Mouse (Mus musculus): Measurements from ENCODE around the gene Ccs. TPM values are rescaled to one million over a fixed set of nuclear protein-coding genes. Genes with fewer than 3 reads are reported as not detected.

The Ccs gene
- polyA plus RNA-seq, 1 experiment = 44.7 TPM

DNA sequence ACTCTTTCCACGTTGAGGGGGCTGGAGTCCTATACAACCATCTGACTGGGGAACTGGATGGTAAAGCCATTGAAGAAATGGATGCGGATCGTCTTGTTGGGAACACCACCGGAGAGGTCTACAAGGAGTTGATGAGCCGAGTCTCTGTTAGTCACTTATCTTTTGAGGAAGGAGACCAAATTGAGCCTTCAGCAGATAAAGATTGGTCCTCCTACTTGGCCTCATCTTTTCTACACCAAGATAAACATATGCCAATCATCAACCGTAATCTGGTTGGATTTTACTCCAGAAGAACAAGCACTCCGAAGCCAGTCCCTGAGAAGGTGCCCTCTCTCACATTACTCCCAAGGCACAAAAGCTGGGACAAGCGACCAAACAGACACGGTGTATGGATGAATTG lies 1.7 kb upstream of the Ccs start:
- Histone ChIP-seq H3K4me1 (ENCODE audit: control insufficient read depth, insufficient read depth, low read length) (no peaks in the 10 kb centered on the region), H3K4me3 (replicated peaks; ENCODE audit: extremely low read depth, low read depth, low read length) (no peak overlapping the region)
- no peak for TF ChIP-seq CTCF (IDR thresholded peaks at IDR 0.05; ENCODE audit: insufficient read depth, low read length)
- TF ChIP-seq POLR2A (IDR thresholded peaks at IDR 0.05; ENCODE audit: borderline replicate concordance, extremely low read depth, low read depth, low read length) = no peak
- 77% methylated on average over 9 of the region's 9 CpGs for WGBS
- no peak for DNase-seq

- TF ChIP-seq CTCF (IDR thresholded peaks at IDR 0.05; ENCODE audit: insufficient read depth, low read length) = no peak
- no peak for TF ChIP-seq POLR2A (IDR thresholded peaks at IDR 0.05; ENCODE audit: borderline replicate concordance, extremely low read depth, low read depth, low read length)
- WGBS = 17% methylated on average over 10 of the region's 10 CpGs
- DNase-seq = peak; percentile 12
- Histone ChIP-seq H3K4me1 (ENCODE audit: control insufficient read depth, insufficient read depth, low read length) (no peaks in the 10 kb centered on the region), H3K4me3 (replicated peaks; ENCODE audit: extremely low read depth, low read depth, low read length) (peak overlapping the region; percentile 79)
These were observed 499 bp downstream of the Ccs start for GRCm38 (mm10) chr19:4838526-4839140.

GRCm38 (mm10) chr19:4837049-4837448 lies 2.1 kb downstream of the Ccs start:
- no peak for DNase-seq
- WGBS = 92% methylated on average over 6 of the region's 6 CpGs
- TF ChIP-seq CTCF (IDR thresholded peaks at IDR 0.05; ENCODE audit: insufficient read depth, low read length) (no peak), POLR2A (IDR thresholded peaks at IDR 0.05; ENCODE audit: borderline replicate concordance, extremely low read depth, low read depth, low read length) (no peak)
- H3K4me1 ChIP-seq (ENCODE audit: control insufficient read depth, insufficient read depth, low read length) = no peaks in the 10 kb centered on the region
- H3K4me3 ChIP-seq (replicated peaks; ENCODE audit: extremely low read depth, low read depth, low read length) = no peak overlapping the region

GRCm38 (mm10) chr19:4836096-4836495 lies 3.0 kb downstream of the Ccs start:
- H3K4me3 ChIP-seq (replicated peaks; ENCODE audit: extremely low read depth, low read depth, low read length) = no peak overlapping the region
- WGBS = 56% methylated on average over 2 of the region's 2 CpGs
- no peak for DNase-seq
- H3K4me1 ChIP-seq (ENCODE audit: control insufficient read depth, insufficient read depth, low read length) = no peaks in the 10 kb centered on the region
- TF ChIP-seq POLR2A (IDR thresholded peaks at IDR 0.05; ENCODE audit: borderline replicate concordance, extremely low read depth, low read depth, low read length) (no peak), CTCF (IDR thresholded peaks at IDR 0.05; ENCODE audit: insufficient read depth, low read length) (no peak)

- 84% methylated on average over 8 of the region's 8 CpGs for WGBS
- no peak for DNase-seq
- TF ChIP-seq POLR2A (IDR thresholded peaks at IDR 0.05; ENCODE audit: borderline replicate concordance, extremely low read depth, low read depth, low read length) (no peak), CTCF (IDR thresholded peaks at IDR 0.05; ENCODE audit: insufficient read depth, low read length) (no peak)
These were observed 5.2 kb downstream of the Ccs start for GRCm38 (mm10) chr19:4833977-4834376.

GRCm38 (mm10) chr19:4829156-4829555 lies 10.0 kb downstream of the Ccs start:
- H3K4me1 ChIP-seq (ENCODE audit: control insufficient read depth, insufficient read depth, low read length) = no peaks in the 10 kb centered on the region
- TF ChIP-seq POLR2A (IDR thresholded peaks at IDR 0.05; ENCODE audit: borderline replicate concordance, extremely low read depth, low read depth, low read length) (no peak), CTCF (IDR thresholded peaks at IDR 0.05; ENCODE audit: insufficient read depth, low read length) (no peak)
- no peak overlapping the region for H3K4me3 ChIP-seq (replicated peaks; ENCODE audit: extremely low read depth, low read depth, low read length)
- WGBS = 58% methylated on average over 7 of the region's 7 CpGs
- no peak for DNase-seq

More at GRCm38 (mm10) chr19:4833977-4834376, 5.2 kb downstream of the Ccs start:
- no peaks in the 10 kb centered on the region for H3K4me1 ChIP-seq (ENCODE audit: control insufficient read depth, insufficient read depth, low read length)
- H3K4me3 ChIP-seq (replicated peaks; ENCODE audit: extremely low read depth, low read depth, low read length) = no peak overlapping the region

DNA sequence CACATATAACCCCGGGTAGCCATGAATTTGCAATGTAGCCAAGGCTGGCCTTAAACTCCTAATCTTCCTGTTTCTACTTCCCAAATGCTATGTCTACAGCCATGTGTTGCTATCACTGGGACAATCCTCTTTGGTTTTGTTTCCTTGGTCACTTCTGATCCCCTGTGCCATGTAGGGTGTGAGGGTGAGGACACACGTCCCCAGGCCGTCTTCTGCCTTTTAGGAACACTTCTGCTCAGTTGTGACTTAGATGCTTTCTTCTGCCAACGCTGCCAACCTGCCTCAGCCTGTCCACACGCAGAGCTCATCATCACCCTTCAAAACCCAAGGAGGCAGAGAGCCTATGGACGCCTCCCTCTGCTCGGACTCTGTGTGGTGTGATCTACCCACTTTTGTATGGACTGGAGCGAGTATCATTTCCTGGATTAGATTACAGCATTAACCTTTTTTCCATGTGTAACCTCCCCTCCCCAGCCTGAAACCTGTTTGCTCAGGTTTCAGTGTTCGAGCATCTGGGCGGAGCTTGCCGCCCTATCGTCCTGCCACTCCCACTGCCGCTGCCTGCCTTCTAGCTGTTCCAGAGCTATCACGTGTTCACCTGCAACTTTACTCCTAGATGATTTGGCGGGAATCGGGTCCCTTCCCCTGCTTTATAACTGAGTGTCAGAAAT lies 10.6 kb downstream of the Ccs start:
- H3K4me1 ChIP-seq (ENCODE audit: control insufficient read depth, insufficient read depth, low read length) = no peaks in the 10 kb centered on the region
- peak; percentile 23 for DNase-seq
- 61% methylated on average over 16 of the region's 16 CpGs for WGBS
- no peak overlapping the region for H3K4me3 ChIP-seq (replicated peaks; ENCODE audit: extremely low read depth, low read depth, low read length)
- TF ChIP-seq POLR2A (IDR thresholded peaks at IDR 0.05; ENCODE audit: borderline replicate concordance, extremely low read depth, low read depth, low read length) = no peak
- no peak for TF ChIP-seq CTCF (IDR thresholded peaks at IDR 0.05; ENCODE audit: insufficient read depth, low read length)

DNA sequence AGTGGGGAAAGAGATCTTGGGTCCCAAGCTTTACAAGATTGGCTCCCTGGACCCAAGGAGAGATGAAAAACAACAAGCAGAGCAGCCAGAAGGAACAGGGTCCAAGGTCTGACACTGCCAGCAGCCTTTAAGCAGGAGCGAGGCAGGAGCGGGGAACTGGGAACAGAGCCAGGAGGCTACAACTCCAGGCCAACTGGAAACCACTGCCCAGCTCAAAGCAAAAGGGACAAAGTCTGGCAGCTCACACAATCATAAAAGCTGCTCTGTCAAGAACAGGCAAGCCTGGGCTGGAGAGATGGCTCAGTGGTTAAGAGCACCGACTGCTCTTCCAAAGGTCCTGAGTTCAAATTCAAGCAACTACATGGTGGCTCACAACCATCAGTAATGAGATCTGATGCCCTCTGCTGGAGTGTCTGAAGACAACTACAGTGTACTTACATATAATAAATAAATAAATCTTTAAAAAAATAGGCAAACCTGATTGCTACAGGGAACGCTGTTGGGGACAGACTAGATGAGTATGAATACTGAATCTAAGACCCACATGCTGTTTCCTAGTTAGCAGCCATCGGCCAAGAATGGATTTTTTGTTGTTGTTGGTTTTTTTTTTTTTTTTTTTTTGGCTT lies 18.3 kb downstream of the Ccs start:
- H3K4me1 ChIP-seq (ENCODE audit: control insufficient read depth, insufficient read depth, low read length) = no peaks in the 10 kb centered on the region
- WGBS = 45% methylated on average over 5 of the region's 5 CpGs
- TF ChIP-seq CTCF (IDR thresholded peaks at IDR 0.05; ENCODE audit: insufficient read depth, low read length) = no peak
- no peak for TF ChIP-seq POLR2A (IDR thresholded peaks at IDR 0.05; ENCODE audit: borderline replicate concordance, extremely low read depth, low read depth, low read length)
- no peak overlapping the region for H3K4me3 ChIP-seq (replicated peaks; ENCODE audit: extremely low read depth, low read depth, low read length)
- no peak for DNase-seq

GRCm38 (mm10) chr19:4817182-4817835 lies 21.8 kb downstream of the Ccs start:
- WGBS = 40% methylated on average over 1 of the region's 1 CpGs
- TF ChIP-seq POLR2A (IDR thresholded peaks at IDR 0.05; ENCODE audit: borderline replicate concordance, extremely low read depth, low read depth, low read length) (no peak), CTCF (IDR thresholded peaks at IDR 0.05; ENCODE audit: insufficient read depth, low read length) (no peak)
- Histone ChIP-seq H3K4me3 (replicated peaks; ENCODE audit: extremely low read depth, low read depth, low read length) (no peak overlapping the region), H3K4me1 (ENCODE audit: control insufficient read depth, insufficient read depth, low read length) (no peaks in the 10 kb centered on the region)
- DNase-seq = no peak

Measured in lung, adult 2 months (tissue).